Mouse (Mus musculus): Measurements from ENCODE around the gene Rpl9-ps1.

- no peak for TF ChIP-seq POLR2A (IDR thresholded peaks at IDR 0.05; ENCODE audit: control insufficient read depth in 1 of 2, insufficient read depth in 1 of 2, low read depth in 1 of 2, low read length in 2 of 2, poor library complexity in 1 of 2)
- no peak for TF ChIP-seq JUND (IDR thresholded peaks at IDR 0.05; ENCODE audit: low read depth, low read length)
- TF ChIP-seq CTCF (IDR thresholded peaks at IDR 0.05 in 2 of 3, conservative IDR thresholded peaks at IDR 0.05 in 1 of 3; ENCODE audit: control insufficient read depth in 1 of 3, insufficient read depth in 1 of 3, low read depth in 2 of 3, low read length in 3 of 3, poor library complexity in 1 of 3, severe bottlenecking in 1 of 3): no peak
- no peak for TF ChIP-seq ETS1 (IDR thresholded peaks at IDR 0.05; ENCODE audit: low read depth, low read length)
- TF ChIP-seq KAT2A (conservative IDR thresholded peaks at IDR 0.05; ENCODE audit: low read depth, low read length): no peak
- TF ChIP-seq RAD21 (IDR thresholded peaks at IDR 0.05; ENCODE audit: low read depth, low read length): no peak
- TF ChIP-seq MAFK (IDR thresholded peaks at IDR 0.05; ENCODE audit: borderline replicate concordance, low read depth, low read length): no peak
- TF ChIP-seq NRF1 (IDR thresholded peaks at IDR 0.05; ENCODE audit: insufficient read depth, low read depth, low read length, poor library complexity, severe bottlenecking): no peak
- no peak for TF ChIP-seq ZNF384 (IDR thresholded peaks at IDR 0.05; ENCODE audit: low read depth, low read length)
- no peak for TF ChIP-seq TCF12 (IDR thresholded peaks at IDR 0.05; ENCODE audit: low read depth, low read length)
Measured at GRCm38 (mm10) chr11:83638934-83639333, 6.5 kb downstream of the Rpl9-ps1 start.

All from MEL (cell line).